Comparison of ENCODE assay signal across 20 mouse cellular contexts in the genomic region with DNA sequence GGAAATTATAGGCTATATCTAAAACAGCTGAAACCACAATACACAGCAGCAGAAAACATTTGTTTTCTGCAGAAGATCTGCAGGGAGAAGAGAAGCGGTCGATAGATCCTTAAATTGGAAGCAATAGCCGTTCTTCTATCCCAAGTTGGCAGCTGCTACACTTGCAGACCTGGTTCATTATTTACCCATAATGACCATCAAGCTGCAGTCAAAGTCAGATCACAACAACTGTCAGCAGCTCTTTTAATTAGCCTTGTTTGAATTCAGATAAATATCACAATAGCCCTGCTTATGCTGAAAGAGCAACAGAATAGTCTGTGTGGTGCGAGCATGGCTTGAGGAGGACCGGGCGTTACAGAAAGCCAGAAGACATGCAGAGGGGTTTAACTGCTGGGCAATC.
A peak's percentile ranks its signal among the peaks of the same experiment; 100 is the strongest.
DNase-seq lines count a peak whose midpoint lies in the region; ATAC-seq and TF ChIP-seq lines count a peak whose summit lies in the region.
"Had no signal": no experiment of that assay in that cellular context is flagged by ENCODE, and none has a peak within 500 bp of the region (broad histone marks: within the 10 kb centered on the region; RNA-seq: fewer than 3 reads in every experiment).

No protein-coding gene starts in this region.

- no peaks in the 10 kb centered on the region for H3K36me3 ChIP-seq in hindbrain, embryonic 12.5 days
- H3K36me3 ChIP-seq in hindbrain, embryonic 11.5 days (ENCODE audit: control insufficient read depth, insufficient read depth, low read length): no peaks in the 10 kb centered on the region
- peaks cover 7% of the 10 kb centered on the region for H3K36me3 ChIP-seq in liver, adult 2 months (ENCODE audit: control insufficient read depth, insufficient read depth, low read length)
- no peaks in the 10 kb centered on the region for H3K36me3 ChIP-seq in liver, embryonic 11.5 days (ENCODE audit: control insufficient read depth, insufficient read depth, low read length)
- H3K36me3 ChIP-seq: embryonic facial prominence, embryonic 12.5 days; forebrain, embryonic 12.5 days; forebrain, embryonic 15.5 days had no signal

- no peak for ATAC-seq in hindbrain, embryonic 12.5 days (ENCODE audit: low FRiP score)
- no peak for ATAC-seq in hindbrain, embryonic 11.5 days (ENCODE audit: low FRiP score)
- ATAC-seq in liver, embryonic 11.5 days (replicated peaks; ENCODE audit: low FRiP score): no peak
- ATAC-seq: forebrain, embryonic 15.5 days; forebrain, postnatal 0 days had no signal

- H3K27me3 ChIP-seq in hindbrain, embryonic 12.5 days: peaks cover 41% of the 10 kb centered on the region
- H3K27me3 ChIP-seq in hindbrain, embryonic 11.5 days (ENCODE audit: control insufficient read depth, insufficient read depth, low read length): peaks cover 2% of the 10 kb centered on the region; the same call in 1 of the 2 replicates
- no peaks in the 10 kb centered on the region for H3K27me3 ChIP-seq in liver, adult 2 months (ENCODE audit: control insufficient read depth, insufficient read depth, low read length)
- H3K27me3 ChIP-seq in liver, embryonic 11.5 days (replicated peaks; ENCODE audit: control insufficient read depth, insufficient read depth, low read length): no peaks in the 10 kb centered on the region
- H3K27me3 ChIP-seq: embryonic facial prominence, embryonic 12.5 days had no signal

- intact Hi-C loops in left cerebral cortex, adult 2 months (cut with DNase I): no loop called here

- no peak for TF ChIP-seq POLR2A in liver, adult 2 months (IDR thresholded peaks at IDR 0.05; ENCODE audit: extremely low read depth, insufficient read depth, low read length)

- peaks cover 14% of the 10 kb centered on the region; the same call in 1 of the 2 replicates for H3K79me2 ChIP-seq in liver, adult 2 months (ENCODE audit: control insufficient read depth, insufficient read depth, low read length)

- no peaks in the 10 kb centered on the region for H3K9me3 ChIP-seq in hindbrain, embryonic 12.5 days (replicated peaks)
- H3K9me3 ChIP-seq in hindbrain, embryonic 11.5 days (ENCODE audit: control insufficient read depth, low read length): no peaks in the 10 kb centered on the region
- no peaks in the 10 kb centered on the region for H3K9me3 ChIP-seq in liver, embryonic 11.5 days (ENCODE audit: control insufficient read depth, low read length)
- H3K9me3 ChIP-seq: embryonic facial prominence, embryonic 10.5 days; embryonic facial prominence, embryonic 12.5 days; forebrain, embryonic 12.5 days; forebrain, embryonic 15.5 days had no signal

- H3K4me1 ChIP-seq in hindbrain, embryonic 12.5 days: peaks cover 22% of the 10 kb centered on the region
- H3K4me1 ChIP-seq in hindbrain, embryonic 11.5 days (replicated peaks; ENCODE audit: control insufficient read depth, insufficient read depth, low read length): no peaks in the 10 kb centered on the region
- H3K4me1 ChIP-seq in liver, adult 2 months (ENCODE audit: control insufficient read depth, insufficient read depth, low read length): no peaks in the 10 kb centered on the region
- H3K4me1 ChIP-seq in liver, embryonic 11.5 days (replicated peaks; ENCODE audit: control insufficient read depth, insufficient read depth, low read length): no peaks in the 10 kb centered on the region
- H3K4me1 ChIP-seq: embryonic facial prominence, embryonic 10.5 days; embryonic facial prominence, embryonic 12.5 days had no signal

- 0 out of 2 replicates have a peak overlapping the region, but pooled peaks have one; percentile 44 for H3K27ac ChIP-seq in hindbrain, embryonic 12.5 days
- no peak overlapping the region for H3K27ac ChIP-seq in hindbrain, embryonic 11.5 days (ENCODE audit: low read depth, low read length)
- no peak overlapping the region for H3K27ac ChIP-seq in liver, adult 2 months (replicated peaks; ENCODE audit: insufficient read depth, low read depth, low read length)
- H3K27ac ChIP-seq in liver, embryonic 11.5 days (ENCODE audit: low read depth, low read length): no peak overlapping the region
- H3K27ac ChIP-seq in left cerebral cortex, adult 2 months: no peak overlapping the region
- H3K27ac ChIP-seq: embryonic facial prominence, embryonic 10.5 days; embryonic facial prominence, embryonic 12.5 days had no signal

- no peak overlapping the region for H3K9ac ChIP-seq in hindbrain, embryonic 12.5 days
- no peak overlapping the region for H3K9ac ChIP-seq in hindbrain, embryonic 11.5 days (ENCODE audit: low read depth, low read length)
- no peak overlapping the region for H3K9ac ChIP-seq in liver, adult 2 months (ENCODE audit: low read depth, low read length)
- no peak overlapping the region for H3K9ac ChIP-seq in liver, embryonic 11.5 days (ENCODE audit: low read depth, low read length)
- H3K9ac ChIP-seq: embryonic facial prominence, embryonic 12.5 days; forebrain, embryonic 12.5 days; forebrain, embryonic 15.5 days; forebrain, postnatal 0 days had no signal

- no peak overlapping the region for H3K4me3 ChIP-seq in hindbrain, embryonic 12.5 days
- no peak overlapping the region for H3K4me3 ChIP-seq in hindbrain, embryonic 11.5 days (ENCODE audit: low read depth, low read length)
- no peak overlapping the region for H3K4me3 ChIP-seq in liver, adult 2 months (ENCODE audit: insufficient read depth, low read depth, low read length)
- H3K4me3 ChIP-seq in liver, embryonic 11.5 days (ENCODE audit: low read depth, low read length): no peak overlapping the region
- no peak overlapping the region for H3K4me3 ChIP-seq in left cerebral cortex, adult 2 months
- H3K4me3 ChIP-seq: embryonic facial prominence, embryonic 10.5 days; embryonic facial prominence, embryonic 12.5 days; forebrain, embryonic 12.5 days; forebrain, embryonic 15.5 days had no signal

- WGBS in hindbrain, embryonic 12.5 days: 72% methylated on average over 6 of the region's 6 CpGs
- WGBS in hindbrain, embryonic 11.5 days: 75% methylated on average over 6 of the region's 6 CpGs
- WGBS in liver, adult 2 months: 79% methylated on average over 6 of the region's 6 CpGs
- 92% methylated on average over 6 of the region's 6 CpGs for WGBS in liver, embryonic 11.5 days

- DNase-seq in hindbrain, embryonic 11.5 days (ENCODE audit: low spot score): no peak
- DNase-seq in liver, adult 2 months (ENCODE audit: extremely low read depth, low read depth, low spot score): peak; percentile 34
- DNase-seq in liver, embryonic 11.5 days (ENCODE audit: low spot score): no peak
- peak; percentile 24 for DNase-seq in retina, postnatal 1 day
- no peak for DNase-seq in retina, embryonic 14.5 days (ENCODE audit: low spot score)
- no peak for DNase-seq in left cerebral cortex, adult 2 months (ENCODE audit: extremely low spot score in 1 of 2, low spot score in 2 of 2)
- DNase-seq: adrenal gland, adult 2 months; adrenal gland, postnatal 10 days; adrenal gland, postnatal 25 days; cerebellum, adult 11-12 months; cerebellum, adult 2 months; cerebellum, adult 9-10 months; cerebellum, postnatal 10 days; cerebellum, postnatal 25 days; forebrain, postnatal 0 days had no signal

- H3K4me2 ChIP-seq in hindbrain, embryonic 12.5 days (replicated peaks): no peak overlapping the region
- no peak overlapping the region for H3K4me2 ChIP-seq in hindbrain, embryonic 11.5 days (replicated peaks; ENCODE audit: low read depth, low read length)
- H3K4me2 ChIP-seq in liver, embryonic 11.5 days: no peak overlapping the region
- H3K4me2 ChIP-seq: embryonic facial prominence, embryonic 12.5 days; forebrain, embryonic 12.5 days; forebrain, embryonic 15.5 days had no signal

- TF ChIP-seq CTCF in liver, adult 2 months (IDR thresholded peaks at IDR 0.05; ENCODE audit: low read depth, low read length): no peak
- no peak for TF ChIP-seq CTCF in left cerebral cortex, adult 2 months (IDR thresholded peaks at IDR 0.05)

Comparison
In these comparisons a context has a peak if more than half of its experiments do, and no peak if none do; other contexts are left out.
1. DNase-seq: peak in liver, adult 2 months (single experiment) and retina, postnatal 1 day (single experiment); none in hindbrain, embryonic 11.5 days (single experiment), liver, embryonic 11.5 days (single experiment), retina, embryonic 14.5 days (single experiment) and left cerebral cortex, adult 2 months (0 of 2).